In genomic region chr10:78009184-78009944, GRCm38 (mm10) we compare ENCODE assay signal across 8 mouse cellular contexts. TPM values are rescaled to one million over a fixed set of nuclear protein-coding genes. Genes with fewer than 3 reads are reported as not detected.
A peak's percentile ranks its signal among the peaks of the same experiment; 100 is the strongest.
DNase-seq lines count a peak whose midpoint lies in the region; ATAC-seq lines count a peak whose summit lies in the region.

No protein-coding gene starts in this region.

- peak; percentile 91 for DNase-seq in 3T3-L1 (ENCODE audit: low read depth, low spot score)
- DNase-seq in adrenal gland, postnatal 4 days (ENCODE audit: low spot score in 2 of 2): peak; percentile 92 to 97
- DNase-seq in embryonic facial prominence, embryonic 14.5 days (ENCODE audit: low spot score): peak; percentile 96
- DNase-seq in heart, adult 9 months (ENCODE audit: low spot score in 2 of 2): peak; percentile 93 to 96
- peak; percentile 83 to 91 for DNase-seq in monocyte, adult 2 months (ENCODE audit: low read depth in 1 of 2, low spot score in 2 of 2)
- DNase-seq in spleen, postnatal 36 days (ENCODE audit: low spot score in 2 of 2): peak; percentile 96

- peak; percentile 97 for ATAC-seq in embryonic facial prominence, embryonic 14.5 days (ENCODE audit: low read depth)
- peak; percentile 95 for ATAC-seq in kidney, embryonic 14.5 days (ENCODE audit: low FRiP score, low TSS enrichment)
- ATAC-seq in limb, embryonic 15.5 days (ENCODE audit: insufficient number of reproducible peaks, low FRiP score, low TSS enrichment, low read depth): peak; percentile 95

- no peaks in the 10 kb centered on the region for H3K27me3 ChIP-seq in embryonic facial prominence, embryonic 14.5 days (replicated peaks; ENCODE audit: control insufficient read depth, insufficient read depth, low read length)
- no peaks in the 10 kb centered on the region for H3K27me3 ChIP-seq in kidney, embryonic 14.5 days (ENCODE audit: control insufficient read depth, insufficient read depth, low read length)
- no peaks in the 10 kb centered on the region for H3K27me3 ChIP-seq in limb, embryonic 15.5 days

- peak overlapping the region; percentile 93 for H3K9ac ChIP-seq in embryonic facial prominence, embryonic 14.5 days (ENCODE audit: low read depth, low read length)
- peak overlapping the region; percentile 78 for H3K9ac ChIP-seq in kidney, embryonic 14.5 days (ENCODE audit: low read depth, low read length)
- H3K9ac ChIP-seq in limb, embryonic 15.5 days: peak overlapping the region; percentile 81

- no peaks in the 10 kb centered on the region for H3K9me3 ChIP-seq in embryonic facial prominence, embryonic 14.5 days (ENCODE audit: control insufficient read depth, low read length)
- no peaks in the 10 kb centered on the region for H3K9me3 ChIP-seq in kidney, embryonic 14.5 days (ENCODE audit: control insufficient read depth, low read length)
- H3K9me3 ChIP-seq in limb, embryonic 15.5 days: no peaks in the 10 kb centered on the region

- H3K27ac ChIP-seq in embryonic facial prominence, embryonic 14.5 days (replicated peaks; ENCODE audit: low read depth, low read length): peak overlapping the region; percentile 96
- H3K27ac ChIP-seq in kidney, embryonic 14.5 days (ENCODE audit: low read depth, low read length): peak overlapping the region; percentile 96
- H3K27ac ChIP-seq in limb, embryonic 15.5 days: peak overlapping the region; percentile 99

- peak overlapping the region; percentile 86 for H3K4me3 ChIP-seq in embryonic facial prominence, embryonic 14.5 days (ENCODE audit: low read depth, low read length)
- peak overlapping the region; percentile 65 for H3K4me3 ChIP-seq in kidney, embryonic 14.5 days (ENCODE audit: low read length)
- peak overlapping the region; percentile 84 for H3K4me3 ChIP-seq in limb, embryonic 15.5 days

- peak overlapping the region; percentile 82 for H3K4me2 ChIP-seq in embryonic facial prominence, embryonic 14.5 days (ENCODE audit: low read depth, low read length)
- peak overlapping the region; percentile 69 for H3K4me2 ChIP-seq in kidney, embryonic 14.5 days (replicated peaks; ENCODE audit: low read depth, low read length)
- H3K4me2 ChIP-seq in limb, embryonic 15.5 days: peak overlapping the region; percentile 77

- peaks cover 27% of the 10 kb centered on the region for H3K4me1 ChIP-seq in embryonic facial prominence, embryonic 14.5 days (ENCODE audit: control insufficient read depth, insufficient read depth, low read length)
- peaks cover 32% of the 10 kb centered on the region for H3K4me1 ChIP-seq in kidney, embryonic 14.5 days (ENCODE audit: control insufficient read depth, insufficient read depth, low read length)
- H3K4me1 ChIP-seq in limb, embryonic 15.5 days: peaks cover 39% of the 10 kb centered on the region

- peaks cover 10% of the 10 kb centered on the region; the same call in 1 of the 2 replicates for H3K36me3 ChIP-seq in embryonic facial prominence, embryonic 14.5 days (ENCODE audit: control insufficient read depth, insufficient read depth, low read length)
- peaks cover 3% of the 10 kb centered on the region; the same call in 1 of the 2 replicates for H3K36me3 ChIP-seq in kidney, embryonic 14.5 days (ENCODE audit: control insufficient read depth, insufficient read depth, low read length)
- peaks cover 13% of the 10 kb centered on the region for H3K36me3 ChIP-seq in limb, embryonic 15.5 days

- WGBS in embryonic facial prominence, embryonic 14.5 days: under 1% methylated on average over 42 of the region's 59 CpGs
- WGBS in kidney, embryonic 14.5 days: under 1% methylated on average over 49 of the region's 59 CpGs
- WGBS in limb, embryonic 15.5 days: under 1% methylated on average over 59 of the region's 59 CpGs

RNA-seq across cellular contexts. Expression of gene Pfkl, which starts 0.5 kb away (rescaled TPM):
- 10 to 100 TPM; 85.6 to 87.2 TPM for total RNA-seq in adrenal gland, postnatal 4 days (2021)
- 87.0 and 114 TPM in 2 replicates for polyA plus RNA-seq in embryonic facial prominence, embryonic 14.5 days (2014; fragmentation: Nextera tagmentation; extraction: Ambion mirVana)
- polyA plus RNA-seq in kidney, embryonic 14.5 days (2014; fragmentation: Nextera tagmentation; extraction: Ambion mirVana): 91.2 and 118 TPM in 2 replicates
- polyA plus RNA-seq in limb, embryonic 15.5 days (2015; fragmentation: Nextera tagmentation; extraction: Ambion mirVana): 164 and 168 TPM in 2 replicates

RNA-seq across cellular contexts. Expression of gene 1810043G02Rik, which starts 31.0 kb away (rescaled TPM):
- 10 to 100 TPM; 21.3 to 25.1 TPM for total RNA-seq in adrenal gland, postnatal 4 days (2021)
- 27.5 and 29.1 TPM in 2 replicates for polyA plus RNA-seq in embryonic facial prominence, embryonic 14.5 days (2014; fragmentation: Nextera tagmentation; extraction: Ambion mirVana)
- polyA plus RNA-seq in kidney, embryonic 14.5 days (2014; fragmentation: Nextera tagmentation; extraction: Ambion mirVana): 26.4 and 35.8 TPM in 2 replicates
- 23.7 and 24.2 TPM in 2 replicates for polyA plus RNA-seq in limb, embryonic 15.5 days (2015; fragmentation: Nextera tagmentation; extraction: Ambion mirVana)

RNA-seq across cellular contexts. Expression of gene Dnmt3l, which starts 32.4 kb away (rescaled TPM):
- 1 to 10 TPM; 2.9 to 3.2 TPM for total RNA-seq in adrenal gland, postnatal 4 days (2021)
- 0.25 TPM in 1 of 2 replicates, not detected in the other for polyA plus RNA-seq in embryonic facial prominence, embryonic 14.5 days (2014; fragmentation: Nextera tagmentation; extraction: Ambion mirVana)
- polyA plus RNA-seq in kidney, embryonic 14.5 days (2014; fragmentation: Nextera tagmentation; extraction: Ambion mirVana): 0.41 and 0.66 TPM in 2 replicates
- polyA plus RNA-seq in limb, embryonic 15.5 days (2015; fragmentation: Nextera tagmentation; extraction: Ambion mirVana): 0.58 TPM in 2 replicates

RNA-seq across cellular contexts. Expression of gene Aire, which starts 34.0 kb away (rescaled TPM):
- not detected for total RNA-seq in adrenal gland, postnatal 4 days (2021)
- polyA plus RNA-seq in embryonic facial prominence, embryonic 14.5 days (2014; fragmentation: Nextera tagmentation; extraction: Ambion mirVana): 0.24 TPM in 1 of 2 replicates, not detected in the other
- 1.2 and 1.5 TPM in 2 replicates for polyA plus RNA-seq in kidney, embryonic 14.5 days (2014; fragmentation: Nextera tagmentation; extraction: Ambion mirVana)
- polyA plus RNA-seq in limb, embryonic 15.5 days (2015; fragmentation: Nextera tagmentation; extraction: Ambion mirVana): 0.28 and 0.29 TPM in 2 replicates

RNA-seq across cellular contexts. Expression of gene Trpm2, which starts 39.0 kb away (rescaled TPM):
- total RNA-seq in adrenal gland, postnatal 4 days (2021): 1 to 10 TPM; 4.1 to 4.3 TPM
- polyA plus RNA-seq in embryonic facial prominence, embryonic 14.5 days (2014; fragmentation: Nextera tagmentation; extraction: Ambion mirVana): 0.41 and 1.4 TPM in 2 replicates
- polyA plus RNA-seq in kidney, embryonic 14.5 days (2014; fragmentation: Nextera tagmentation; extraction: Ambion mirVana): 0.27 and 0.54 TPM in 2 replicates
- polyA plus RNA-seq in limb, embryonic 15.5 days (2015; fragmentation: Nextera tagmentation; extraction: Ambion mirVana): 0.50 and 0.51 TPM in 2 replicates

Comparison
In these comparisons a context has a peak if more than half of its experiments do, and no peak if none do; other contexts are left out.
1. Peak in every context shown above with its lines: DNase-seq, ATAC-seq, H3K4me3 ChIP-seq and H3K27ac ChIP-seq.